Mouse (Mus musculus): ENCODE results near the gene Sec31b.

GRCm38 (mm10) chr19:44582638-44583309, 37.1 kb upstream of the Sec31b start:
- peak; percentile 95 for TF ChIP-seq CTCF (IDR thresholded peaks at IDR 0.05; ENCODE audit: low read depth, low read length)
- TF ChIP-seq POLR2A (IDR thresholded peaks at IDR 0.05; ENCODE audit: borderline replicate concordance, low read depth, low read length): no peak

Data from bone marrow macrophage, adult 2 months (primary cell).